Mouse (Mus musculus) forebrain, embryonic 15.5 days (tissue): ENCODE results near the gene Tctn1. TPM values are rescaled to one million over a fixed set of nuclear protein-coding genes. Genes with fewer than 3 reads are reported as not detected.

ENCODE experiments used
- ATAC-seq: fragments of 200-750 bp; cut with Nextera tagmentation; replicated peaks from 2 replicates; pipeline ENCODE4 v1.8.0; 2017; ENCODE audit warnings: mild to moderate bottlenecking, moderate TSS enrichment, moderate library complexity
- H3K27ac ChIP-seq: fragments of 300-500 bp; sonication (generic); replicated peaks from 2 replicates; pipeline ENCODE4 v1.5.1; 2015; ENCODE audit warnings: mild to moderate bottlenecking, inconsistent platforms
- H3K27me3 ChIP-seq: fragments of 300-500 bp; sonication (generic); 2 replicates; pipeline ENCODE4 v1.6.1; 2015; ENCODE audit warnings: inconsistent platforms
- H3K36me3 ChIP-seq: fragments of 300-500 bp; sonication (generic); 2 replicates; pipeline ENCODE4 v1.6.1; 2015; ENCODE audit warnings: mild to moderate bottlenecking, inconsistent platforms
- H3K4me1 ChIP-seq: fragments of 300-500 bp; sonication (generic); 2 replicates; pipeline ENCODE4 v1.6.1; 2015; ENCODE audit warnings: inconsistent platforms
- H3K4me2 ChIP-seq: fragments of 300-500 bp; sonication (generic); replicated peaks from 2 replicates; pipeline ENCODE4 v1.6.1; 2015; ENCODE audit warnings: mild to moderate bottlenecking, inconsistent platforms
- H3K4me3 ChIP-seq: fragments of 300-500 bp; sonication (generic); 2 replicates; pipeline ENCODE4 v1.5.1; 2015; ENCODE audit warnings: mild to moderate bottlenecking, inconsistent platforms
- H3K9ac ChIP-seq: fragments of 300-500 bp; sonication (generic); replicated peaks from 2 replicates; pipeline ENCODE4 v1.6.1; 2015; ENCODE audit warnings: mild to moderate bottlenecking, inconsistent platforms
- H3K9me3 ChIP-seq: fragments of 300-500 bp; sonication (generic); 2 replicates; pipeline ENCODE4 v1.6.1; 2016; ENCODE audit warnings: inconsistent platforms
- WGBS: fragments of 180-500 bp; shearing (Covaris S2); methylation state at CpG from one replicate; pipeline ENCODE4 v1.1.7; 2015; ENCODE audit warnings: mixed read lengths; 5-methylcytosine and 5-hydroxymethylcytosine counted together
- polyA plus RNA-seq: library from polyadenylated mRNA; unstranded; fragments of >200 nt; fragmentation: Nextera tagmentation; extraction: Ambion mirVana; gene quantifications from 2 replicates; pipeline ENCODE4 v1.2.1, GENCODE M21; 2015

Tctn1 gene
- polyA plus RNA-seq, 1 experiment from 2014 or later, result 4.2 TPM

DNA sequence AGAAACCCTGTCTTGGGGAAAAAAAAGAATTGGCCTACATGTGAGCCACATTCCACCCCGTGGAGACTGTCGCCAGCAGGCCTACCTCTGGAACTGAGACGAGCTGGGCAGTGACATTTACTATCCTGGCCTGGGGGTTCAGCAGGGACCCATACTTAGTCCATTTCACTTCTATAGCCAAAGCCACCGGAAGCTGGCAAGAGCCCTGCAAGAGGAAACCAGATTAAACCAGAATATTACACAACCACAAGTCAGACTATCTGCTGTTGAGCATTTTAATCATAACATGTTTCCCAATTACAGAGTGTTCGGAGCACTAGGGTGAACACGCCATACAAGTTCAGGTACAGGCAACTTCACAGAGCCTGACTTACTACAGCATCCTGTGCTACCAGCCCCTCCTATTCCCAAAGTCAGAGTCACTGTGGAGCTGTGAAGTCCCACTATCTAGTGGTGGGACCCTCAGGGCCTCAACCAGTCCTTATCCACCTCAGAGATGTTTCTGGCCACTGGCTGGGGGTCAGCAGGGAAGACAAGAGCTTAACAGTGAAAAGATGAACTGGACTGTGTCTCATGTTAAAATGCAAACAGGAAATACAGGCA, 21.6 kb downstream of the Tctn1 start:
- H3K36me3 ChIP-seq, result peaks cover under 1% of the 10 kb centered on the region; the same call in 1 of the 2 replicates
- ATAC-seq, result no peak
- no peaks in the 10 kb centered on the region for H3K9me3 ChIP-seq
- H3K27me3 ChIP-seq, result no peaks in the 10 kb centered on the region
- WGBS, result 91% methylated on average over 6 of the region's 6 CpGs
- peaks cover 30% of the 10 kb centered on the region for H3K4me1 ChIP-seq
- H3K4me2 ChIP-seq, result no peak overlapping the region
- no peak overlapping the region for H3K27ac ChIP-seq
- H3K9ac ChIP-seq, result no peak overlapping the region
- H3K4me3 ChIP-seq, result no peak overlapping the region

DNA sequence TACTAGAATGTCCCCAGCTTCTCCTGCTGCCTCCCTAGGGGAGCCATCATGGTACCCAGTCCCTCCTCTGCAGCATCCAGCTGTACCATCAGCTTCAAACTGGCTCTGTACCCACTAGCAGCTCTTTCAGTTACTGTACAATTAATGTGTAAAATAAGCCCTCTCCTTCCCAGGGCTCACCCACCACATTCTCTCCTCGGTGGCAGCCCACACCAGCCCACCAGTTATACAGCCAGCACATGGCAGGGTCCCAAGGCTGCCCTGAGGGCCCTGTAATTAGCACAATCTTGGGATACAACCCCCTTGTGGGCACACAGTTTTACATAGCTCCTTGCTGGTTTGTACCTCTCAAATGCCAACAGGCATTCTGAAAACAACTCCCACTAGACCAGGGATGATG, 23.3 kb downstream of the Tctn1 start:
- H3K9me3 ChIP-seq, result no peaks in the 10 kb centered on the region
- no peak for ATAC-seq
- WGBS, result 33% methylated on average over 1 of the region's 1 CpGs
- no peak overlapping the region for H3K4me2 ChIP-seq
- no peaks in the 10 kb centered on the region for H3K27me3 ChIP-seq
- no peaks in the 10 kb centered on the region for H3K36me3 ChIP-seq
- H3K4me1 ChIP-seq, result peaks cover 29% of the 10 kb centered on the region
- H3K27ac ChIP-seq, result no peak overlapping the region
- no peak overlapping the region for H3K4me3 ChIP-seq
- no peak overlapping the region for H3K9ac ChIP-seq

GRCm38 (mm10) chr5:122240521-122240920, 23.7 kb downstream of the Tctn1 start:
- WGBS, result 82% methylated on average over 11 of the region's 11 CpGs
- ATAC-seq, result no peak
- Histone ChIP-seq H3K9ac (no peak overlapping the region), H3K4me1 (peaks cover 32% of the 10 kb centered on the region), H3K36me3 (no peaks in the 10 kb centered on the region), H3K4me2 (no peak overlapping the region), H3K27ac (no peak overlapping the region), H3K27me3 (no peaks in the 10 kb centered on the region), H3K9me3 (no peaks in the 10 kb centered on the region), H3K4me3 (no peak overlapping the region)

DNA sequence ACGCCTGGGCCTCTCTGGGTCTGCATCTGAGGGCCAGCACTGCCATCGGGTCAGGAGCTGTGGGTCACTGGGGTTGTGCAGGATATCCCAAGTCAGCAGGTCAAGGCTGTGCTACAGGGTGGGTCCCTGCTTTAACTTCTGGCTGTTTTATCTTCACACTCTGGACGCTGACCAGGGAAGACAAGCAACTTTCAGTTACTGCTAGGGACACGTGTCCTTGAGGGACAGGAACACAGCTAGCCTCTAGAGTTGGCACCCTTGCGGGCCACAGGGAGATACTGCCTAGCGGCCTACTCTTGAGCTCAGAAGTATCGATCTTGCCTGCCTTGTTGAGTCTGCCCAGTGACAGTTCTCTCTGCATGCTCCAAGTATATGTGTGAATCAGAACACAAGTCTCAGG, 24.6 kb downstream of the Tctn1 start:
- Histone ChIP-seq H3K27me3 (no peaks in the 10 kb centered on the region), H3K9me3 (no peaks in the 10 kb centered on the region), H3K4me1 (peaks cover 32% of the 10 kb centered on the region), H3K36me3 (no peaks in the 10 kb centered on the region), H3K9ac (no peak overlapping the region), H3K27ac (no peak overlapping the region), H3K4me2 (no peak overlapping the region), H3K4me3 (no peak overlapping the region)
- WGBS, result 89% methylated on average over 7 of the region's 7 CpGs
- no peak for ATAC-seq

- 69% methylated on average over 5 of the region's 5 CpGs for WGBS
- Histone ChIP-seq H3K4me1 (peaks cover 18% of the 10 kb centered on the region), H3K4me3 (no peak overlapping the region), H3K9ac (no peak overlapping the region), H3K27ac (no peak overlapping the region), H3K36me3 (no peaks in the 10 kb centered on the region), H3K4me2 (no peak overlapping the region), H3K9me3 (no peaks in the 10 kb centered on the region), H3K27me3 (no peaks in the 10 kb centered on the region)
- no peak for ATAC-seq
Observed at GRCm38 (mm10) chr5:122237200-122237599, 27.1 kb downstream of the Tctn1 start.

DNA sequence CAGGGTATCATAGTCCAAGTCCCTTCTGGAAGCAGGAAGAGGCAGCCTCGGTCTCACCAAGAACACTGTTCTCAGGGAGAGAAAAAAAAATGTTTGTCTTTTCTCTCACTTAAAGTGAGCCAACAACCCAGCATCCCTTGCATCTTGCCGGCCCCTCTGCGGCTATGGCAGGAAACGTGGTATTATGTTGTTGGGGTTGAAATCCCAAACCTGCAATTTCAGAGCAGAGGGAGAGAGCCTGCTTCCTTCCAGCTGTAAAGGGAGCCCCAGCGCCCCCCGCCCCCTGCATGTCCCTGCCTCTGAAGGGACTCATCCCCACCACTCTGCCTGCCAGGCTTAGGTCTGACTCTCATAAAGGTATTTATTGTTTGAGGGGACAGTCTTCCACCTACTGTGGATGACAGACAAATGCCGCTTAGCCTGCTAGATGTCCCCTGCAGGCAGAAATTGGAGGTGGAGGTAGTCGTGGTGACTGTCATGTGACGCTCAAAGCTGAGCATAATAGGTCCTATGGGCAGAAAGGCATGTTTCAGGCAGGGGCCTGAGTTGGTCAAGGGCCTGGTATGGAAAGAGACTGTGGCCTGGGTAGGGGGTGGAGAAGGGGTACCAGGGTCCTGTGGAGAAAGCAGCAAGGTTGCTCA, 28.9 kb downstream of the Tctn1 start:
- Histone ChIP-seq H3K4me1 (peaks cover 18% of the 10 kb centered on the region), H3K27me3 (no peaks in the 10 kb centered on the region), H3K36me3 (no peaks in the 10 kb centered on the region), H3K9me3 (no peaks in the 10 kb centered on the region), H3K27ac (no peak overlapping the region), H3K9ac (no peak overlapping the region), H3K4me2 (no peak overlapping the region), H3K4me3 (no peak overlapping the region)
- ATAC-seq, result no peak
- 55% methylated on average over 9 of the region's 9 CpGs for WGBS

DNA sequence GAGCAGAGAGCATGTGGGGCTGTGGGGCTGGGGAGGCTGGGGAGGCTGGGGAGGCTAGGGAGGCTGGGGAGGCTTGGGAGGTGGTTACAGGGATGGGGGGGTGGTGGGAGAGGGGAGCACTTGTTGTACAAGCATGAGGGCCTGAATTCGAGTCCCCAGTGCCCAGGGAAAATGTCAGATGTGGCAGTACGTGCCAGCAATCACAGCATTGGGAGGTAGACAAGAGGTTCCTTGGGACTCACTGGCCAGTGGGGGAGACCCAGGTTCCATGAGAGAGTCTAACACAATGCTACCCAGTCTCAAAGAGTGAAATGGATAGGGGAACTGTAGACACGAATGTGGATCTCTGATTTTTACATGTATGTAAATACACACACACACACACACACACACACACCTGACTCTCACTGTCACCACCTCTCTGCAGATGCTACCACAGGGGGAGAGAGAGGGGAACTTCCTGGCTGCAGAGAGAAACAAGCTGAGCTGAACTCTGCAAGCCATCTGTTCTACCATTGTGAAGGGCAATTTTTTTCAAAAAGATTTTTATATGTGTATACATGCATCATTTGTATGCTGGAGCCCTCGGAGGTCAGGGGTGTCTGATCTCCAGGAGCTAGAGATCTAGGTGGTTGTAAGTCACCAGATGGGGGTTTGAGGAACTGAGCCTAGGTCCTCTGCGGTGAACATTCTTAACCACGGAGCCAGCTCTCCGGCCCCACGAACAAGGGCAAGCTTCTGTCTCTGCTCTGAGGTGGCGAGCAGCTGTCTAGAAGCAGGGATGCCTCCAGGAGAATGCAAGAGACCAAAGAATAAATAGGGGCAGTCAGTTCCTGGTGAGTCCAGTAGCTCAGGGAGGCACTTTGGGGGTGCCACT, 29.7 kb downstream of the Tctn1 start:
- no peak for ATAC-seq
- no peak overlapping the region for H3K27ac ChIP-seq

DNA sequence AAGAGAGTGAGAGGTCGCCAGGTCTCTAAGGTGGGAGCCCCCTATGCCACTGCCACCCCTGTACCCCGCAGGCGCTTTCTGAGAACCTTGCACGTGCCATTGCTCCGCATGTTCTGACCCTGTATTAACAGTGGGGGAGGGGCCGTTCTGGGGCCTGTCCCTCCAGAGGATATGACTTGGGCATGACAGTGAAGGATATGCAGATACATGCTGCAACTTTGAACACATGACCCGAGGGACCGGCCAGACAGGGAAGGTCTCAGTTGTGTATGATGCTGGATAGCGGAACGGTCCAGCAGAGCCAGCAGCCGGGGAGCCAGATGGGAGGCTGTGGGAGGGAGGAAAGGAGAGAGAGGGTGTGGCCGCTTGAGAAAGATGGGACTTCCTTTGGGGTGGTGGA, 30.6 kb downstream of the Tctn1 start:
- H3K4me1 ChIP-seq, result peaks cover 18% of the 10 kb centered on the region
- WGBS, result 91% methylated on average over 12 of the region's 12 CpGs
- no peaks in the 10 kb centered on the region for H3K27me3 ChIP-seq
- H3K36me3 ChIP-seq, result no peaks in the 10 kb centered on the region
- H3K4me2 ChIP-seq, result no peak overlapping the region
- H3K9me3 ChIP-seq, result no peaks in the 10 kb centered on the region
- no peak for ATAC-seq
- no peak overlapping the region for H3K27ac ChIP-seq
- H3K4me3 ChIP-seq, result no peak overlapping the region
- no peak overlapping the region for H3K9ac ChIP-seq

More for the DNA sequence above, 29.7 kb downstream of the Tctn1 start:
- H3K36me3 ChIP-seq, result no peaks in the 10 kb centered on the region
- H3K9me3 ChIP-seq, result no peaks in the 10 kb centered on the region
- no peak overlapping the region for H3K9ac ChIP-seq
- H3K4me2 ChIP-seq, result no peak overlapping the region
- H3K27me3 ChIP-seq, result no peaks in the 10 kb centered on the region
- 85% methylated on average over 9 of the region's 9 CpGs for WGBS
- H3K4me3 ChIP-seq, result no peak overlapping the region
- H3K4me1 ChIP-seq, result peaks cover 18% of the 10 kb centered on the region

DNA sequence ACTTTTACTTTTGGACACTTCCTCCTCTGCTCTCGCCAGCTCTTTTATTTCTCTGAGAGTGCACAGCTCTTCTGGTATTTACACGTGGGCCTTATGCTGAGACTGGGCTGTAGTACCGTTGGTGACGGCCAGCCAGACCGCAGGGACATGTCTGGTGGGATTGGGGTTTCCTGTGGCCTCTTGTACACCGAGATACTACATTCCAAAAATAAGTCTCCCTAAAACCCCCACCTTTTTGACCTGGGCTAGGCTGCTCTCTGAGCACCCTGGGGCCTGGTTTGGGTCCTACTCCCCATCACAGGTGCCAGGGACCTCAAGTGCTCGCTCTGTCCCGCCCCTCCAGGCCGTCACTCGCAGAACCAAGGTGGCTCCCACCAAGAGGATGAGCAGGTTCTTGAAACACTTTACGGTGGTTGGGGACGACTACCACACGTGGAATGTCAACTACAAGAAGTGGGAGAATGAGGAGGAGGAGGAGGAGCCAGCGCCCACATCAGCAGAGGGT, 31.1 kb downstream of the Tctn1 start:
- Histone ChIP-seq H3K9me3 (no peaks in the 10 kb centered on the region), H3K4me1 (peaks cover 18% of the 10 kb centered on the region), H3K9ac (no peak overlapping the region), H3K4me2 (no peak overlapping the region), H3K4me3 (no peak overlapping the region), H3K36me3 (no peaks in the 10 kb centered on the region), H3K27ac (no peak overlapping the region), H3K27me3 (no peaks in the 10 kb centered on the region)
- ATAC-seq, result no peak
- 90% methylated on average over 14 of the region's 14 CpGs for WGBS

DNA sequence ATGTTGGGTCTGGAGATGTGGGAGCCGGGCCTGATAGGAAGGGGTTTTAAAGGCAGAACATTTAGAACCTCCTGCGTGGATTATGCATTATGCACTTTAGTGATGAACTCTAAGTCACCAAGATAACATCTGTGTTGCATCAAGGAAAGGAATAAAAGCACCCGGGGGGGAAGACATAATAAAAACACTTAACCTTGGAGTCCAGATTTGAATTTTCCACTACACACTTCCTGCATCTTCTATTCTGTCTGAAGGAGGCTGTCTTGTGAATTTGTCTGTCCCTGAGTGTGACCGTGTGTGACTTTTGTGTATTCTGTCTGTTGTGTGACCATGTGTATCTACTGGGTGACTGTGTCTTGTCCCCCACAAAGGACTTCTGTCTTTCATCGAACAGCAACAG, 32.3 kb downstream of the Tctn1 start:
- WGBS, result 88% methylated on average over 5 of the region's 5 CpGs
- Histone ChIP-seq H3K4me3 (no peak overlapping the region), H3K4me1 (peaks cover 15% of the 10 kb centered on the region), H3K27me3 (no peaks in the 10 kb centered on the region), H3K27ac (no peak overlapping the region), H3K4me2 (no peak overlapping the region), H3K9ac (no peak overlapping the region), H3K36me3 (no peaks in the 10 kb centered on the region), H3K9me3 (0 out of 2 replicates have a peak, but pooled peaks cover 3% of the 10 kb centered on the region)
- ATAC-seq, result no peak

GRCm38 (mm10) chr5:122231431-122231830, 32.8 kb downstream of the Tctn1 start:
- Histone ChIP-seq H3K4me1 (peaks cover 15% of the 10 kb centered on the region), H3K9ac (no peak overlapping the region), H3K4me3 (no peak overlapping the region), H3K27ac (no peak overlapping the region), H3K4me2 (no peak overlapping the region), H3K36me3 (no peaks in the 10 kb centered on the region), H3K27me3 (no peaks in the 10 kb centered on the region), H3K9me3 (0 out of 2 replicates have a peak, but pooled peaks cover 3% of the 10 kb centered on the region)
- no peak for ATAC-seq
- 78% methylated on average over 6 of the region's 6 CpGs for WGBS

- Histone ChIP-seq H3K36me3 (no peaks in the 10 kb centered on the region), H3K9me3 (0 out of 2 replicates have a peak, but pooled peaks cover 3% of the 10 kb centered on the region), H3K27me3 (no peaks in the 10 kb centered on the region), H3K9ac (no peak overlapping the region), H3K27ac (no peak overlapping the region), H3K4me3 (no peak overlapping the region), H3K4me1 (peaks cover 15% of the 10 kb centered on the region), H3K4me2 (no peak overlapping the region)
- no peak for ATAC-seq
- 91% methylated on average over 4 of the region's 4 CpGs for WGBS
Observed at GRCm38 (mm10) chr5:122230816-122231215, 33.4 kb downstream of the Tctn1 start.
